Mouse (Mus musculus) erythroblast, embryonic 14.5 days (primary cell): ENCODE results near the gene Fbxo47.

Source experiments
- GATA1 ChIP-seq: IDR thresholded peaks from 2 replicates; pipeline ENCODE4 v1.6.1; 2012; ENCODE audit warnings: low read length, inconsistent platforms, mixed read lengths
- TAL1 ChIP-seq: IDR thresholded peaks from 3 replicates; pipeline ENCODE4 v1.6.1; 2012; ENCODE audit warnings: low read length, inconsistent platforms, mixed read lengths

GRCm38 (mm10) chr11:97836541-97836940 lies 47.4 kb downstream of the Fbxo47 start:
- no peak for TF ChIP-seq GATA1
- no peak for TF ChIP-seq TAL1
